Mouse (Mus musculus): ENCODE data around the gene Rab42. TPM values are rescaled to one million over a fixed set of nuclear protein-coding genes. Genes with fewer than 3 reads are reported as not detected.
"Not testable (repeated sequence)": the region's sequence is repeated elsewhere in the genome, so short reads cannot be mapped to it uniquely, and the experiment has no call there.

The Rab42 gene
- polyA plus RNA-seq, 1 experiment: 24.9 TPM

- H3K36me3 ChIP-seq (ENCODE audit: control insufficient read depth, insufficient read depth, low read length): peaks cover 3% of the 10 kb centered on the region
- H3K27ac ChIP-seq (ENCODE audit: control insufficient read depth, insufficient read depth, low read depth, low read length): no peak overlapping the region
- peaks cover 2% of the 10 kb centered on the region; the same call in 1 of the 2 replicates for H3K4me1 ChIP-seq (ENCODE audit: control insufficient read depth, insufficient read depth, low read length)
These were observed 8.6 kb upstream of the Rab42 start for GRCm38 (mm10) chr4:132311801-132312200.

DNA sequence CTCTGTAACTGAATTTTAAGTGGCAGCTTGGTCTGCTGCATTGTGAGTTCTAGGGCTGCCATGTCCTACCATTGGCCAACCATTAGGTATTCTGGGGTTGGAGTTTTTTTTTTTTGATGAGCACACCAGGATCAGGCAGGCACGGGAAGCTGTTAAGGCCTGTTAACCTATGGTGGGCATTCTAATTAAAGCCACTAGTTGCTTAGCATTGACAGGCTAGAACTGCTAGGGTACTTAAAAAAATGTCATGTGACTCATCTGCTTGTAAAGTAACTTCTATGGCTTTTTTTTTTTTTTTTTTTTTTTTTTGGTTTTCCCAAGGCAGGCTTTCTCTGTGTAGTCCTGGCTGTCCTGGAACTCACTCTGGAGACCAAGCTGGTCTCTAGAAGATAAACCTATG is 8.0 kb upstream of the Rab42 start:
- H3K4me1 ChIP-seq (ENCODE audit: control insufficient read depth, insufficient read depth, low read length): peaks cover 2% of the 10 kb centered on the region; the same call in 1 of the 2 replicates
- H3K36me3 ChIP-seq (ENCODE audit: control insufficient read depth, insufficient read depth, low read length): peaks cover 3% of the 10 kb centered on the region
- no peak overlapping the region for H3K27ac ChIP-seq (ENCODE audit: control insufficient read depth, insufficient read depth, low read depth, low read length)
- H3K4me3 ChIP-seq (ENCODE audit: control insufficient read depth, low read depth, low read length): no peak overlapping the region
- no peak for TF ChIP-seq POLR2A (IDR thresholded peaks at IDR 0.05; ENCODE audit: control insufficient read depth, low read depth, low read length)
- no peak for TF ChIP-seq CTCF (IDR thresholded peaks at IDR 0.05; ENCODE audit: control insufficient read depth, insufficient read depth, insufficient replicate concordance, low read depth, low read length)
- H3K27me3 ChIP-seq (ENCODE audit: control insufficient read depth, insufficient read depth, low read length): no peaks in the 10 kb centered on the region

More at GRCm38 (mm10) chr4:132311801-132312200, 8.6 kb upstream of the Rab42 start:
- H3K4me3 ChIP-seq (ENCODE audit: control insufficient read depth, low read depth, low read length): no peak overlapping the region
- TF ChIP-seq POLR2A (IDR thresholded peaks at IDR 0.05; ENCODE audit: control insufficient read depth, low read depth, low read length) (no peak), CTCF (IDR thresholded peaks at IDR 0.05; ENCODE audit: control insufficient read depth, insufficient read depth, insufficient replicate concordance, low read depth, low read length) (no peak)
- no peaks in the 10 kb centered on the region for H3K27me3 ChIP-seq (ENCODE audit: control insufficient read depth, insufficient read depth, low read length)

- Histone ChIP-seq H3K4me1 (ENCODE audit: control insufficient read depth, insufficient read depth, low read length) (peaks cover 2% of the 10 kb centered on the region; the same call in 1 of the 2 replicates), H3K4me3 (ENCODE audit: control insufficient read depth, low read depth, low read length) (no peak overlapping the region), H3K27me3 (ENCODE audit: control insufficient read depth, insufficient read depth, low read length) (no peaks in the 10 kb centered on the region), H3K36me3 (ENCODE audit: control insufficient read depth, insufficient read depth, low read length) (peaks cover 3% of the 10 kb centered on the region), H3K27ac (ENCODE audit: control insufficient read depth, insufficient read depth, low read depth, low read length) (no peak overlapping the region)
- TF ChIP-seq CTCF (IDR thresholded peaks at IDR 0.05; ENCODE audit: control insufficient read depth, insufficient read depth, insufficient replicate concordance, low read depth, low read length): no peak
- TF ChIP-seq POLR2A (IDR thresholded peaks at IDR 0.05; ENCODE audit: control insufficient read depth, low read depth, low read length): no peak
These were observed 6.8 kb upstream of the Rab42 start for GRCm38 (mm10) chr4:132309849-132310472.

DNA sequence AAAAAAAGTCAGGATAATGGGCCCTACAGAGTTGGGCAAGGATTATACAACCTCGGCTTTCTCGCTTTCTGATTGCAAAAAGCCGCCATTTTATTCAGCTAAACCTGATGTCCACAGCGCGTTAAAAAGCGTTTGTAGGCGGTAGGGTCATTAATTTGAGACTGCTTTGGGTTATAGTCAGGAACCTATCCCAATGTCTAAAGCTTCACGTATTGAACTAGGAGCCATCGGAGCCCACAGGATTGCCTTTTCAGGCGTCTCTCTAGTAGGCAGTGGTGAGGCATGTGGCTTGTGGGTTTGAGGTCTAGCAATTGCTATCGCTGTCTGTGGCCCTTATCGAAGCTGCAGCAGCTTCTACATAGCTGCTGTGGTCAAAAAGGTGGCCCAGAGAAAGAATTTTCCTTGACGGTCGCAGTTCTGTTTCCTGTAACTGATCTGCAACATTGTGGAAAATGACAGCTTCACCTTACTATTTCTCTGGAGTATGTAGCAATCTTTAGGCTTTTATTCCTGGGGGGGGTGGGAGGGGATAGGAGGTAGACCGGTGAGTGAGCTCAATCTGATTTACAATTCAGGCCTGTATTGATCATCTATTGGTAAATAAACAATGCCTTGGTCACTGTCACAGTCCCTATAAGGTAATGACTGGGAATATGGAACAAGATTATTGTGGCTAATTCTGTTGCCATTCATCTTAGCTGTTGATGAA is 6.1 kb upstream of the Rab42 start:
- H3K27ac ChIP-seq (ENCODE audit: control insufficient read depth, insufficient read depth, low read depth, low read length): peak overlapping the region; percentile 96
- peaks cover 3% of the 10 kb centered on the region for H3K36me3 ChIP-seq (ENCODE audit: control insufficient read depth, insufficient read depth, low read length)
- H3K4me1 ChIP-seq (ENCODE audit: control insufficient read depth, insufficient read depth, low read length): peaks cover 2% of the 10 kb centered on the region; the same call in 1 of the 2 replicates
- H3K27me3 ChIP-seq (ENCODE audit: control insufficient read depth, insufficient read depth, low read length): no peaks in the 10 kb centered on the region
- TF ChIP-seq POLR2A (IDR thresholded peaks at IDR 0.05; ENCODE audit: control insufficient read depth, low read depth, low read length): no peak
- TF ChIP-seq CTCF (IDR thresholded peaks at IDR 0.05; ENCODE audit: control insufficient read depth, insufficient read depth, insufficient replicate concordance, low read depth, low read length): no peak
- peak overlapping the region; percentile 95 for H3K4me3 ChIP-seq (ENCODE audit: control insufficient read depth, low read depth, low read length)

DNA sequence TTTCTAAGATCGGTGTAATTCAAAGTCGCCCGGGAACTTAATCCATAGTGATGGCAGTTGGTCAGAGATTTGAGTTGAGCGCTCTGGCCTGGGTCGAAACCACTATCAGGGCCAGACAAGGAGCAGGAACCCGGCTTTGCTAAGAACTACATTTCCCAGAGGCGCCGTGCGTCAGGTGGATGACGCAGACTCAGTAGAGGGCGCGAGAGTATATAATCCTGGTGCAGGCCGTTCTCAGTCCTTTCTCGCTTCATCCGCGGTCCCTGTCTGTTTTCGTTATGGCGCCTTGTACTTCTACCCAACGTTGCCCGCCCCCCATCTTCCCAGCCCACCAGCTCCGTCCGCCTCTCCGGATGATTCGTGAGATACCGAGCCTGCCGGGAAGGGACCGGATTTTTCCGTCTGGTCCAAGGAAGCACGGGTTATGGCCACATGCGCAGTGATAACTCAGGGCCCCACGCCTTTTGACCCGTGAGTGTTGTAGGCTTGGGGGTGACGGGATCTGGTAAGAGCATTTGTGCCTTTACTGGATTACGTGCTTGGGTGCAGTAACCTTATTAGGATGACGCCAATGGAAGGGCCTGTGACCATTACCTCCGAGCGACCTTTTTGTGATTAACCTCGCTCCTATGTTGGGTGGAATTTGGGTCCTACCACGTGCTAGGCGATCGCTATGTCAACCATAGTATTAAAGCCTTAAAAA is 5.4 kb upstream of the Rab42 start:
- peak overlapping the region; percentile 95 for H3K4me3 ChIP-seq (ENCODE audit: control insufficient read depth, low read depth, low read length)
- peaks cover 3% of the 10 kb centered on the region for H3K36me3 ChIP-seq (ENCODE audit: control insufficient read depth, insufficient read depth, low read length)
- peak overlapping the region; percentile 96 for H3K27ac ChIP-seq (ENCODE audit: control insufficient read depth, insufficient read depth, low read depth, low read length)
- TF ChIP-seq POLR2A (IDR thresholded peaks at IDR 0.05; ENCODE audit: control insufficient read depth, low read depth, low read length): peak; percentile 99
- TF ChIP-seq CTCF (IDR thresholded peaks at IDR 0.05; ENCODE audit: control insufficient read depth, insufficient read depth, insufficient replicate concordance, low read depth, low read length): no peak
- H3K4me1 ChIP-seq (ENCODE audit: control insufficient read depth, insufficient read depth, low read length): peaks cover 3% of the 10 kb centered on the region
- no peaks in the 10 kb centered on the region for H3K27me3 ChIP-seq (ENCODE audit: control insufficient read depth, insufficient read depth, low read length)

DNA sequence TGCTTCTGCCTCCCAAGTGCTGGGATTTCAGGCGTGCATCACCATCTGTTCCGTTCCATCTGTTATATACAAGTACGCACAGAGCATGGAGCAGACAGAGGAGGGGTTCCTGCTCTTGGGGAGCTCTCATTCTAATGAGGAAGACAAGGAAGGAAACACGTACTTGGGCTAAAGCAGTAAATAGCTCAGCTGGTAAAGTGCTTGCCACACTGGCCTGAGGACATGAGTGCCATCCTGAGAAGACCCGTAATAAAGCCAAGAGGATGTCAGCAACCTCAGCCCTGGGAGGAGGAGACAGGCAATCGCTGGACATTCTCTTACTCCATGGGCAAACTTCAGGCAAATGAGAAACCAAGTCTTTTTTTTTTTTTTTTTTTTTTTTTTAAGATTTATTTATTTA is 2.8 kb upstream of the Rab42 start:
- Histone ChIP-seq H3K4me1 (ENCODE audit: control insufficient read depth, insufficient read depth, low read length) (peaks cover 13% of the 10 kb centered on the region), H3K4me3 (ENCODE audit: control insufficient read depth, low read depth, low read length) (no peak overlapping the region), H3K36me3 (ENCODE audit: control insufficient read depth, insufficient read depth, low read length) (peaks cover under 1% of the 10 kb centered on the region), H3K27me3 (ENCODE audit: control insufficient read depth, insufficient read depth, low read length) (no peaks in the 10 kb centered on the region), H3K27ac (ENCODE audit: control insufficient read depth, insufficient read depth, low read depth, low read length) (no peak overlapping the region)
- TF ChIP-seq POLR2A (IDR thresholded peaks at IDR 0.05; ENCODE audit: control insufficient read depth, low read depth, low read length): no peak
- no peak for TF ChIP-seq CTCF (IDR thresholded peaks at IDR 0.05; ENCODE audit: control insufficient read depth, insufficient read depth, insufficient replicate concordance, low read depth, low read length)

DNA sequence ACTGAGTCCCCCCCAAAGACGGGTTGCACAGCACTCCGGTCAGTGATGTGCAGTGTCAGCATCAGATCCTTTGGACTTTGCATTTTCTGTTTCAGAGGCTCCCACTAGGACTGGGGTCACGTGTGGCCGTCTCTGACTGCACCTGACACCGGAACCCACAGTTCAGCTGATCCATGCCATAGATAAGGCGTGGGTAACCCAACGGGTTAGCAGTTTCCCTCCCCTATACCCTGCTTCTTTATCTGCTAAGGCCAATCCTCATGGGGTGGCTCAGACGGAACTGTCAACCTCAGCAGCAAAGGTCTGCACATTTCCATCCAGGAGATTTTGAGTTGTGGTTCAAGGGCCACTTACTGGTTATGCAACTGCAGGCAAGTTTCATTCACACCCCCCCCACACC is 2.1 kb upstream of the Rab42 start:
- H3K4me1 ChIP-seq (ENCODE audit: control insufficient read depth, insufficient read depth, low read length): peaks cover 13% of the 10 kb centered on the region
- no peak overlapping the region for H3K4me3 ChIP-seq (ENCODE audit: control insufficient read depth, low read depth, low read length)
- H3K27me3 ChIP-seq (ENCODE audit: control insufficient read depth, insufficient read depth, low read length): no peaks in the 10 kb centered on the region
- TF ChIP-seq CTCF (IDR thresholded peaks at IDR 0.05; ENCODE audit: control insufficient read depth, insufficient read depth, insufficient replicate concordance, low read depth, low read length): no peak
- no peaks in the 10 kb centered on the region for H3K36me3 ChIP-seq (ENCODE audit: control insufficient read depth, insufficient read depth, low read length)
- H3K27ac ChIP-seq (ENCODE audit: control insufficient read depth, insufficient read depth, low read depth, low read length): no peak overlapping the region

GRCm38 (mm10) chr4:132303484-132303883 is 299 bp upstream of the Rab42 start:
- not testable (repeated sequence) for H3K27me3 ChIP-seq (ENCODE audit: control insufficient read depth, insufficient read depth, low read length); H3K36me3 ChIP-seq (ENCODE audit: control insufficient read depth, insufficient read depth, low read length); H3K4me3 ChIP-seq (ENCODE audit: control insufficient read depth, low read depth, low read length); H3K27ac ChIP-seq (ENCODE audit: control insufficient read depth, insufficient read depth, low read depth, low read length)
- peaks cover 12% of the 10 kb centered on the region for H3K4me1 ChIP-seq (ENCODE audit: control insufficient read depth, insufficient read depth, low read length)
